Mouse (Mus musculus): ENCODE measurements around the gene Atp5g2. TPM values are rescaled to one million over a fixed set of nuclear protein-coding genes. Genes with fewer than 3 reads are reported as not detected.

Atp5g2 gene
- 52.7 and 58.4 TPM in 2 replicates for polyA plus RNA-seq (2014; fragmentation: Nextera tagmentation; extraction: Ambion mirVana)

DNA sequence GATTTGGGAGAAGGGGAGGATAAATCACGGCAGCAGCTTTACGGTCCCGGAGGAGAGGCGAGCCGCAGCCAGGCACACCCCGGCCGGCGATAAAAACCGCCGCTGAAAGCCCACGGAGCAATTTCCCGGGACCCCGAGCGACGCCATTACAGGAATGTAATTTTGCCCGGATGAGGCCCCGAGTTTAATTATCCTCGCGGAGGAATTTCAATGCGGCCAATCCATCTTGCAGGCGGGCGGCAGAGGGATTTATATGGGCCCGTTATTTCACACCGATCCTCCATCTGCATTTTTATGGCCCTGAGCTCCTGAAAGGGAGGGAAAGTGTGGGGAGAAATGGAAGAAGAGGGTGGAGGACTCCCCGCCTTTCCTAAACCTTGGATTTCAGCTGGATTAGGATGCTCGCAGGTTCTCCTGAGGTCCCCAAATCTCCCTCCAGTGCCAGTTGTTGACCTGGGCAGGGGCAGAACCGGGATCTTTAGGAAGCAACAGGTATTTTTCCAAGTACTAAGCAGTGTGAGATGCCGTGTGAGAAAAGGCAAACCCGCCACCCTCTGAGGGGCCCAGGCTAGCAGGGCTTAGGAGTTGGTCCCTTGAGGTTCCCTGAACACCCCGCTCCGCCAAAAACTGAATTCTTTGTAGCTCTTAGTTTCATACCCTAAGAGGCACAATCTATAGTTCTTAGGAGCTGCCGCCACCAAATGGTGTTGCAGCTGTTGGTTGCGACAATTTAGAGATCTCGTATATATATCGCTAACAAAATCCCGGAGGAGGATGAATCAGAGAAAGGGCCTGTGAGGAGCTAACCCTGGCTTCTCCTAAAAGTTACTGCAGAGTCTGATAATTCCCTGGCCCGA lies at the start of gene Atp5g2:
TSS of gene Atp5g2 (minus strand) at position 138 of the 857 bp plus-strand sequence.
- H3K27ac ChIP-seq (ENCODE audit: low read depth, low read length) = peak within 1 kb of the TSS; percentile 99
- H3K36me3 ChIP-seq (ENCODE audit: control insufficient read depth, insufficient read depth, low read length) = no peaks in the 10 kb centered on the region
- no peaks in the 10 kb centered on the region for H3K27me3 ChIP-seq (ENCODE audit: control insufficient read depth, insufficient read depth, low read length)
- H3K9me3 ChIP-seq (ENCODE audit: control insufficient read depth, low read length) = no peaks in the 10 kb centered on the region
- peak within 1 kb of the TSS; percentile 78 for H3K4me2 ChIP-seq (ENCODE audit: low read depth, low read length, severe bottlenecking)
- peak within 1 kb of the TSS; percentile 92 for H3K9ac ChIP-seq (ENCODE audit: low read length)
- peak within 1 kb of the TSS; percentile 43 for H3K4me3 ChIP-seq (ENCODE audit: low read depth, low read length)
- ATAC-seq (replicated peaks; ENCODE audit: low FRiP score) (0 out of 2 replicates have a peak, but pooled peaks have one; percentile 0), DNase-seq (ENCODE audit: low spot score) (peak; percentile 65)
- 3% methylated on average over 37 of the region's 37 CpGs for WGBS
- H3K4me1 ChIP-seq (replicated peaks; ENCODE audit: control insufficient read depth, insufficient read depth, low read length) = peaks cover 15% of the 10 kb centered on the region

DNA sequence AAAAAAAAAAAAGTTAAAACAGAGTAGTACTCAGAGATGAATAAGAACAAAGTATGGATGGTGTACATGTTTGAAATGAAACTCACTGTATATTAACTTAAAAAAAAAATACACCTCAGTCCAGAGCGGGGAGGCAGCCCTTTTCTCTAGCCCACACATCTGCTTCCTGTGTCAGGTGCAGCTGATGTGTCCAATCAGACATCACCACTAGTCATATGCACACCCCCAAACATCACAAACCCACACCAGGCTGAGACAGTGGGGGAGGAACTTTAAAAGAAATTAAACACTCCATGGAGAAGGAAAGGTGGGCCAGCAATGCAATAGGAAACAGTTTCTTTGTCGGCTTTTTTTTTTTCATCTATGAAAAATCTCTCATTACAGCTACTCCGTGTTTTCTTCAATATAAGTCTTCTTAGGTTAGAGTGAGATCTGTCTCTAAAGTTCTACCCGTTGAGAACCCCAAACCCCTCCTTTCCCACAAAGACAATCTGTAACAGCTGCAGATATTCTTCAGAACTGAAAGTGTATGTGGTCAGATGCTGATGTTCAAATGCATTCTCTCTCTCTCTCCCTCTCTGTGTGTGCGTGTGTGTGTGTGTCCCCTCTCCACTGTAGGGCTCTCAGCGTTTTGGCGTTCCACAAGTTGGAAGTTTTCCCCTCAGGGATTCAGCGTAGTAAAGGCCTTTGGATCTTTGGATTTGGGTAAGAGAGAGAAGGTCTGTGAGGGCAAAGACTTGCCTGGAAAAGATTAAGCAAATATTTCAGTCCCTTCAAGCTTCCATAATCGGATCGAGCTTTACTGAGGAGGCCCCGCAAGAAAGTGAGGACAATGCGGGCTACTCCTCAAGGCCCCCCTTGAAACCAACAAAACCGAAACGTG lies 49.1 kb upstream of the Atp5g2 start:
- no peaks in the 10 kb centered on the region for H3K27me3 ChIP-seq (ENCODE audit: control insufficient read depth, insufficient read depth, low read length)
- no peak overlapping the region for H3K27ac ChIP-seq (ENCODE audit: low read depth, low read length)
- H3K4me3 ChIP-seq (ENCODE audit: low read depth, low read length) = peak overlapping the region; percentile 53
- peak overlapping the region; percentile 48 for H3K4me2 ChIP-seq (ENCODE audit: low read depth, low read length, severe bottlenecking)
- no peaks in the 10 kb centered on the region for H3K9me3 ChIP-seq (ENCODE audit: control insufficient read depth, low read length)
- H3K36me3 ChIP-seq (ENCODE audit: control insufficient read depth, insufficient read depth, low read length) = no peaks in the 10 kb centered on the region
- no peak for DNase-seq (ENCODE audit: low spot score)
- ATAC-seq (replicated peaks; ENCODE audit: low FRiP score) = no peak
- 0 out of 2 replicates have a peak, but pooled peaks cover 1% of the 10 kb centered on the region for H3K4me1 ChIP-seq (replicated peaks; ENCODE audit: control insufficient read depth, insufficient read depth, low read length)
- peak overlapping the region; percentile 49 for H3K9ac ChIP-seq (ENCODE audit: low read length)
- 22% methylated on average over 14 of the region's 14 CpGs for WGBS

DNA sequence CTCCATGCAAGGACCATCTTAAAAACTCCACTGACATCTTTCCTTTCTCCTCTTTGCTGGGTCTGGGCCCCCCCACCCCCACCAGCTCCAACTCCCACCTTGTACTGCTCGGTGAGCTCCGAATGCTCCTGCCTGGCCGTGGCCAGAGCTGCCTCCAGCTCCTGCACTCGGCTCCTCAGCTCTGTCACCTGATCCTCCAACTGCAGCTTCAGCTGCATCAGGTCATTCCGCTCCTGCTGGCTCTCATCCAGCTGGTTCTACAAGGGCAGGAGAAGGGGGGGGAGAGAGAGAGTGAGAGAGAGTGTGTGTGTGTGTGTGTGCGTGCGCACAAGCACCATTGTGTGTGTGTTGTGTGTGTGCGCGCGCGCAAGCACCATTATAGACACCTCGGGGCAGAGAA lies 44.0 kb upstream of the Atp5g2 start:
- 72% methylated on average over 12 of the region's 12 CpGs for WGBS
- Histone ChIP-seq H3K36me3 (ENCODE audit: control insufficient read depth, insufficient read depth, low read length) (no peaks in the 10 kb centered on the region), H3K4me3 (ENCODE audit: low read depth, low read length) (no peak overlapping the region), H3K4me1 (replicated peaks; ENCODE audit: control insufficient read depth, insufficient read depth, low read length) (0 out of 2 replicates have a peak, but pooled peaks cover 1% of the 10 kb centered on the region), H3K27ac (ENCODE audit: low read depth, low read length) (no peak overlapping the region), H3K9ac (ENCODE audit: low read length) (no peak overlapping the region), H3K27me3 (ENCODE audit: control insufficient read depth, insufficient read depth, low read length) (no peaks in the 10 kb centered on the region), H3K9me3 (ENCODE audit: control insufficient read depth, low read length) (no peaks in the 10 kb centered on the region), H3K4me2 (ENCODE audit: low read depth, low read length, severe bottlenecking) (no peak overlapping the region)
- ATAC-seq (replicated peaks; ENCODE audit: low FRiP score) (no peak), DNase-seq (ENCODE audit: low spot score) (no peak)

DNA sequence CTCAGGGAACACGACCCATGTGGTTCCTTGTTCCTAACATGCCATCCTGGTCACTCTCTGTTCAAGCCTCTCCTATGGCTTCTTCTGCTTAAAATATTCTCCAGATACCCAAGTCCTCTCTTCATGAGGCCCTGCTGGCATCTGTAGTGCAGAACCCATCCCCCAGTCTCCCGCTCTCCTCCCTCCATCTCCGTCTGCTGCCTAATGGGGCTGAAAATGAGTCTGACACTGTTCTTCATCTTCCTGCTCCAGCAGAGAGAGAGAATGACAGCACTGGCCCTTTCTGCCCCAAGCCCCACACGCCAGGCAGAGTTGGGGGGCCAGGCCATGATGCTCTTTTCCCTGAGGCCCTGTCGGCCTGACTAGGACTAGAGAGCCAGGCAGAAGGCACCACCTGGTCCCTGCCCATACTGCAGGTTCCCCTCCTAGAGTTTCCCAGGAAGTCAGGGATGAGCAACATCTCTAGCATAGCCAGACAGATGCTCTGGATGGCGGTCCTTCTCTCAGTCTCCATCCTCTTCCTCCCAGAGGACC lies 35.7 kb upstream of the Atp5g2 start:
- Histone ChIP-seq H3K4me2 (ENCODE audit: low read depth, low read length, severe bottlenecking) (no peak overlapping the region), H3K27ac (ENCODE audit: low read depth, low read length) (no peak overlapping the region), H3K4me3 (ENCODE audit: low read depth, low read length) (no peak overlapping the region), H3K9ac (ENCODE audit: low read length) (no peak overlapping the region), H3K36me3 (ENCODE audit: control insufficient read depth, insufficient read depth, low read length) (no peaks in the 10 kb centered on the region), H3K4me1 (replicated peaks; ENCODE audit: control insufficient read depth, insufficient read depth, low read length) (no peaks in the 10 kb centered on the region), H3K27me3 (ENCODE audit: control insufficient read depth, insufficient read depth, low read length) (no peaks in the 10 kb centered on the region), H3K9me3 (ENCODE audit: control insufficient read depth, low read length) (no peaks in the 10 kb centered on the region)
- ATAC-seq (replicated peaks; ENCODE audit: low FRiP score) = no peak
- WGBS = 57% methylated on average over 6 of the region's 6 CpGs
- DNase-seq (ENCODE audit: low spot score) = no peak

DNA sequence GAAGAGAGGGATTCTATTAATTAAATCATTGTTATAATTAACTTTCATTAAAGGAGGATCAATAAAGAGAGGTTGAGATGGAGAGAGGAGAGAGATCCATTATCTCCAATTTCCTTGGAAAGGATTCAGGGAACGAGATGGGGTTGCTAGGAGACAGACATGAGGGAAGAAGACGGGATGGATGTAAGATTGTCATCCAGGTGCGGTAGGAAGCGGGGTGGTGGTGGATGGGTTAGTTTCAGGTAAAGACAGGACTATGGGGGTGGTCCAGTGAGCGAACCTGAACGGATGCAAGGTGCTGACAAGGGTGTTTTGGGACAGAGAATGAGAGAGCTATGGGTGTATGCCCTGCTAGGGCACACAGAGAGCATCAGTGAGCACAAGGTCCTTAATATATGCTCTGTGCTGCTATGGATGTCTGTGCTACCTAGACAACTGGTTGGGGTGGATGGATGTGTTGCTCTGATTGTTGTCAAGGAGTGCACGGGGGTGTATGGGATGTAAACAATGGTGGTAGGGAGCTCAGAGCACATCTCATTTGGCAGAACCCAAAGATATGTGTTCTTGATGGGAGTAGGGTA lies 33.9 kb upstream of the Atp5g2 start:
- WGBS = 83% methylated on average over 7 of the region's 7 CpGs
- Histone ChIP-seq H3K36me3 (ENCODE audit: control insufficient read depth, insufficient read depth, low read length) (no peaks in the 10 kb centered on the region), H3K4me3 (ENCODE audit: low read depth, low read length) (no peak overlapping the region), H3K4me1 (replicated peaks; ENCODE audit: control insufficient read depth, insufficient read depth, low read length) (no peaks in the 10 kb centered on the region), H3K27me3 (ENCODE audit: control insufficient read depth, insufficient read depth, low read length) (no peaks in the 10 kb centered on the region), H3K9ac (ENCODE audit: low read length) (no peak overlapping the region), H3K4me2 (ENCODE audit: low read depth, low read length, severe bottlenecking) (no peak overlapping the region), H3K27ac (ENCODE audit: low read depth, low read length) (no peak overlapping the region), H3K9me3 (ENCODE audit: control insufficient read depth, low read length) (no peaks in the 10 kb centered on the region)
- no peak for DNase-seq (ENCODE audit: low spot score)
- ATAC-seq (replicated peaks; ENCODE audit: low FRiP score) = no peak

DNA sequence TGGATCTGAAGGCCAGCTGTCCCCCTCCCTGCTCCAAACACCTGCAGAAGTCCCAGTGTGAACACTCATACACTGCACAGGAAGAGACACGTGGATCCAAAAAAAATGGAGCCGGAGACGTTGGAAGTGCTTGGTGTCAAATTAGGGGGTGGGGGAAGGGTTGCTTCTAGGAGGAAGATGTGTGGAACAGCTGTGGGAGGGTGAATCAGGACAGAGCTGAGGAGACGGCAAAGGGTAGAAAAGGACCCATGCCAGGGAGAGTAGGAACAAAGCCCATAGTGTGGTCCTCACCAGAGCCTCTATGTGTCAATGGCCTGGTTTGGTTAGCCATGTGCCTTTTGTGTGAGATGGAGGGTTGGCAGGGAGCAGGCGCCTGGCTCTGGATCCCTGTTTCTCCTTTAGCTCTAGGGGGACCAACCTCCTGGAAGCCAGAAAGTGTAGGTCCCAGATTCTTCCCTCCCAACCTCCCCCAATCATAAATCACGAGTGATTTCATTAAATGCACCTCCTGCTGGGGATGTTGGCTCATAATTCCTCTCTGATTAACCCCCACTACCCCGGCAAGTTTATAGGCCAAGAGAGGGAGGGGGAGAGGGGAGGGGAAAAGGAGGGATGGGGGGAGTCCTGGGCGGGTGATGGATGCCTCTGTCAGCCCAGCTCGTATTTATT lies 33.2 kb upstream of the Atp5g2 start:
- H3K4me1 ChIP-seq (replicated peaks; ENCODE audit: control insufficient read depth, insufficient read depth, low read length) = no peaks in the 10 kb centered on the region
- no peaks in the 10 kb centered on the region for H3K36me3 ChIP-seq (ENCODE audit: control insufficient read depth, insufficient read depth, low read length)
- no peak overlapping the region for H3K4me2 ChIP-seq (ENCODE audit: low read depth, low read length, severe bottlenecking)
- 52% methylated on average over 9 of the region's 9 CpGs for WGBS
- H3K27ac ChIP-seq (ENCODE audit: low read depth, low read length) = no peak overlapping the region
- ATAC-seq (replicated peaks; ENCODE audit: low FRiP score) (no peak), DNase-seq (ENCODE audit: low spot score) (no peak)
- H3K9ac ChIP-seq (ENCODE audit: low read length) = no peak overlapping the region
- no peak overlapping the region for H3K4me3 ChIP-seq (ENCODE audit: low read depth, low read length)
- H3K9me3 ChIP-seq (ENCODE audit: control insufficient read depth, low read length) = no peaks in the 10 kb centered on the region
- H3K27me3 ChIP-seq (ENCODE audit: control insufficient read depth, insufficient read depth, low read length) = no peaks in the 10 kb centered on the region

DNA sequence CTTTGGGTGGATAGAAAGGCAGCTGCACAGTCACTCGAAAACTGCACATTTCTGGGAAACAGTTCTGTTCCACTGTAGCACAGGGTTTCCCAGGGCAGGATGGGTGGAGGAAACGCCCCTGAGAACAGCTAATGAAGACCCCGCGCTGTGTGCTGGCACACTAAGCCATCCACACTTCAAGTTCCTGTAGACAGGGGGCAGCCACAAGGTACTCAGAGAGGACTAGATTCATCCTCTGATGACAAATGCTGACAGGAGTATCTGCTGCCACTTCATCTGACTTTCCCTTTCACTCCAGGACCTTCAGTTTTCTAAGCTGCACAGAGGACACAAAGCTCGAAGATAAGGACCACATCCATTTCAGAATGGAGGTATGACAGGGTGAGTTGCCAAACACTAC lies 32.7 kb upstream of the Atp5g2 start:
- ATAC-seq (replicated peaks; ENCODE audit: low FRiP score) = no peak
- Histone ChIP-seq H3K9ac (ENCODE audit: low read length) (no peak overlapping the region), H3K27me3 (ENCODE audit: control insufficient read depth, insufficient read depth, low read length) (no peaks in the 10 kb centered on the region; the same call in 1 of the 2 replicates), H3K4me1 (replicated peaks; ENCODE audit: control insufficient read depth, insufficient read depth, low read length) (no peaks in the 10 kb centered on the region), H3K36me3 (ENCODE audit: control insufficient read depth, insufficient read depth, low read length) (no peaks in the 10 kb centered on the region), H3K4me2 (ENCODE audit: low read depth, low read length, severe bottlenecking) (no peak overlapping the region), H3K27ac (ENCODE audit: low read depth, low read length) (no peak overlapping the region), H3K9me3 (ENCODE audit: control insufficient read depth, low read length) (no peaks in the 10 kb centered on the region), H3K4me3 (ENCODE audit: low read depth, low read length) (no peak overlapping the region)
- WGBS = 67% methylated on average over 5 of the region's 5 CpGs
- DNase-seq (ENCODE audit: low spot score) = no peak

DNA sequence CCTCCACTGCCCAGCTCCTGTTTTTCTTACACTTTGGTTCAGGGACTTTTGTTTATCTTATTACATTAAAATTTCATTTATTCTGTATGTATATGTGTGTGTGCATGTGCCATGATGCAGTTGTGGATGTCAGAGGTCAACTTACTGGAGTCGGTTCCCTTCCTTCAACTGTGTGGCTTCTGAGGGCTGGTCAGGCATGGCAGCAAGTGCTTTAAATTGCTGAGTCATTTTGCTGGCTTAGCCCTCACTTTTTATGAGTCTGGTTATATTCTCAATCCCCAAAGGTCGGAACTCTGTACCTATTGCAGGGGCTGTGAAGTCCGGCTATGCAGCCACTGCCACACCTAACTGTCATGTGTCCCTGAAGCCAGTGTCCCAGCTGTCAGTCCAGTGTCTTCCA lies 30.8 kb upstream of the Atp5g2 start:
- H3K4me1 ChIP-seq (replicated peaks; ENCODE audit: control insufficient read depth, insufficient read depth, low read length) = 0 out of 2 replicates have a peak, but pooled peaks cover 2% of the 10 kb centered on the region

More for the DNA sequence above, 30.8 kb upstream of the Atp5g2 start:
- no peak for DNase-seq (ENCODE audit: low spot score)
- Histone ChIP-seq H3K36me3 (ENCODE audit: control insufficient read depth, insufficient read depth, low read length) (no peaks in the 10 kb centered on the region), H3K27me3 (ENCODE audit: control insufficient read depth, insufficient read depth, low read length) (peaks cover 9% of the 10 kb centered on the region), H3K4me2 (ENCODE audit: low read depth, low read length, severe bottlenecking) (no peak overlapping the region), H3K9me3 (ENCODE audit: control insufficient read depth, low read length) (no peaks in the 10 kb centered on the region), H3K27ac (ENCODE audit: low read depth, low read length) (no peak overlapping the region), H3K9ac (ENCODE audit: low read length) (no peak overlapping the region), H3K4me3 (ENCODE audit: low read depth, low read length) (no peak overlapping the region)
- 91% methylated on average over 3 of the region's 3 CpGs for WGBS
- no peak for ATAC-seq (replicated peaks; ENCODE audit: low FRiP score)
